Mouse (Mus musculus): ENCODE data around the gene Trim38.
A peak's percentile ranks its signal among the peaks of the same experiment; 100 is the strongest.

Gene Trim38

GRCm38 (mm10) chr13:23761871-23762821 is 7.6 kb upstream of the Trim38 start, which contains the start of gene Hist1h3a:
Gene Hist1h3a, minus strand, starts transcription at chr13:23762386.
- peak; percentile 57 for DNase-seq

- no peak for DNase-seq
Measured at GRCm38 (mm10) chr13:23763242-23763585, 6.5 kb upstream of the Trim38 start.

GRCm38 (mm10) chr13:23763586-23764323 is 6.0 kb upstream of the Trim38 start, which contains the start of gene Hist1h1a:
Gene Hist1h1a, plus strand, starts transcription at chr13:23763666.
- peak; percentile 73 for DNase-seq

- no peak for DNase-seq
Measured at GRCm38 (mm10) chr13:23764324-23765171, 5.2 kb upstream of the Trim38 start.

GRCm38 (mm10) chr13:23765172-23765513 is 4.6 kb upstream of the Trim38 start:
- DNase-seq: no peak

- no peak for DNase-seq
Measured at GRCm38 (mm10) chr13:23766772-23767171, 2.9 kb upstream of the Trim38 start.

- no peak for DNase-seq
Measured at GRCm38 (mm10) chr13:23768834-23769397, 797 bp upstream of the Trim38 start.

- DNase-seq: no peak
Measured at GRCm38 (mm10) chr13:23772561-23773313, 3.0 kb downstream of the Trim38 start.

GRCm38 (mm10) chr13:23778339-23778738 is 8.6 kb downstream of the Trim38 start:
- no peak for DNase-seq

- no peak for DNase-seq
Measured at GRCm38 (mm10) chr13:23779025-23779424, 9.3 kb downstream of the Trim38 start.

GRCm38 (mm10) chr13:23792520-23792919 is 22.8 kb downstream of the Trim38 start:
- DNase-seq: peak; percentile 8

- DNase-seq: no peak
Measured at GRCm38 (mm10) chr13:23799405-23799804, 29.7 kb downstream of the Trim38 start.

GRCm38 (mm10) chr13:23804532-23804931 is 34.8 kb downstream of the Trim38 start:
- no peak for DNase-seq

GRCm38 (mm10) chr13:23806422-23807052 is 36.8 kb downstream of the Trim38 start, which contains the start of gene Slc17a2:
Gene Slc17a2, plus strand, starts transcription at chr13:23806993.
- no peak for DNase-seq

GRCm38 (mm10) chr13:23816148-23816547 is 46.4 kb downstream of the Trim38 start:
- DNase-seq: no peak

GRCm38 (mm10) chr13:23820179-23820940 is 50.6 kb downstream of the Trim38 start:
- DNase-seq: no peak

GRCm38 (mm10) chr13:23822213-23822612 is 52.5 kb downstream of the Trim38 start:
- no peak for DNase-seq

GRCm38 (mm10) chr13:23826606-23827005 is 56.9 kb downstream of the Trim38 start:
- no peak for DNase-seq

GRCm38 (mm10) chr13:23833053-23833452 is 63.3 kb downstream of the Trim38 start:
- DNase-seq: no peak

- DNase-seq: no peak
Measured at GRCm38 (mm10) chr13:23834836-23835235, 65.1 kb downstream of the Trim38 start.

Measured in cerebellum, adult 11 months (tissue).